Mouse (Mus musculus) spleen, adult 2 months (tissue): Measurements from ENCODE around the gene Rpl6. TPM values are rescaled to one million over a fixed set of nuclear protein-coding genes. Genes with fewer than 3 reads are reported as not detected.

ENCODE experiments used
- DNase-seq, 2 experiments: peaks; one replicate each; pipeline versions ENCODE4 v3.0.0 to v3.0.0-alpha.2; 2012 to 2021; ENCODE audit warnings: low spot score in 2 of 2, low read depth in 1 of 2
- H3K27ac ChIP-seq: fragments of 200-500 bp; 2 replicates; pipeline ENCODE4 v1.5.1; 2012; ENCODE audit warnings: low read length, inconsistent platforms; ENCODE audit not compliant: insufficient read depth
- H3K27me3 ChIP-seq: fragments of 200-500 bp; 2 replicates; pipeline ENCODE4 v1.6.1; 2012; ENCODE audit warnings: mild to moderate bottlenecking, moderate library complexity, low read length, inconsistent platforms; ENCODE audit not compliant: control insufficient read depth, insufficient read depth
- H3K36me3 ChIP-seq: fragments of 200-500 bp; 2 replicates; pipeline ENCODE4 v1.6.1; 2012; ENCODE audit warnings: mild to moderate bottlenecking, low read length, inconsistent platforms; ENCODE audit not compliant: control insufficient read depth, insufficient read depth
- H3K4me1 ChIP-seq: fragments of 200-500 bp; 2 replicates; pipeline ENCODE4 v1.6.1; 2011; ENCODE audit warnings: inconsistent platforms; ENCODE audit not compliant: control insufficient read depth, insufficient read depth, insufficient read length
- H3K4me3 ChIP-seq: fragments of 200-500 bp; 2 replicates; pipeline ENCODE4 v1.5.1; 2011; ENCODE audit warnings: mild to moderate bottlenecking, inconsistent platforms; ENCODE audit not compliant: insufficient read depth, insufficient read length; ENCODE audit errors: extremely low read depth
- CTCF ChIP-seq: fragments of 200-500 bp; IDR thresholded peaks from 2 replicates; pipeline ENCODE4 v1.5.1; 2011; ENCODE audit warnings: mild to moderate bottlenecking, inconsistent platforms; ENCODE audit not compliant: insufficient read depth, insufficient read length, insufficient replicate concordance; ENCODE audit errors: extremely low read depth
- POLR2A ChIP-seq: fragments of 200-500 bp; IDR thresholded peaks from 2 replicates; pipeline ENCODE4 v1.6.1; 2011; ENCODE audit warnings: low read depth, low read length, inconsistent platforms
- WGBS: fragments of 180-500 bp; shearing (Covaris S2); methylation state at CpG from one replicate; pipeline ENCODE4 v1.1.7; 2018; 5-methylcytosine and 5-hydroxymethylcytosine counted together
- polyA plus RNA-seq: library from polyadenylated mRNA; depleted of rRNA; stranded (reverse); fragments of >200 nt; gene quantifications from 2 replicates; pipeline ENCODE4 v1.2.3, GENCODE M21; 2012

Rpl6 gene
- polyA plus RNA-seq, 1 experiment: 281 TPM

GRCm38 (mm10) chr5:121187580-121188001 lies 16.7 kb upstream of the Rpl6 start:
- H3K4me1 ChIP-seq: peaks cover 4% of the 10 kb centered on the region; the same call in 1 of the 2 replicates
- TF ChIP-seq CTCF (no peak), POLR2A (no peak)
- 74% methylated on average over 8 of the region's 8 CpGs for WGBS
- H3K4me3 ChIP-seq: no peak overlapping the region
- no peak for DNase-seq
- H3K27me3 ChIP-seq: no peaks in the 10 kb centered on the region
- H3K27ac ChIP-seq: no peak overlapping the region
- no peaks in the 10 kb centered on the region for H3K36me3 ChIP-seq

- WGBS: 87% methylated on average over 9 of the region's 9 CpGs
- no peak for TF ChIP-seq CTCF
- TF ChIP-seq POLR2A: no peak
- no peak overlapping the region for H3K27ac ChIP-seq
- no peaks in the 10 kb centered on the region for H3K36me3 ChIP-seq
- no peaks in the 10 kb centered on the region for H3K27me3 ChIP-seq
- no peak for DNase-seq
- H3K4me1 ChIP-seq: peaks cover 4% of the 10 kb centered on the region; the same call in 1 of the 2 replicates
- no peak overlapping the region for H3K4me3 ChIP-seq
Measured at GRCm38 (mm10) chr5:121188265-121188664, 16.0 kb upstream of the Rpl6 start.

- 94% methylated on average over 9 of the region's 9 CpGs for WGBS
- no peak overlapping the region for H3K27ac ChIP-seq
- DNase-seq: no peak
- H3K4me3 ChIP-seq: no peak overlapping the region
- no peak for TF ChIP-seq CTCF
- no peak for TF ChIP-seq POLR2A
- H3K36me3 ChIP-seq: no peaks in the 10 kb centered on the region
- peaks cover 4% of the 10 kb centered on the region; the same call in 1 of the 2 replicates for H3K4me1 ChIP-seq
- no peaks in the 10 kb centered on the region for H3K27me3 ChIP-seq
Measured at GRCm38 (mm10) chr5:121189182-121189581, 15.1 kb upstream of the Rpl6 start.

GRCm38 (mm10) chr5:121190210-121190835 lies 14.0 kb upstream of the Rpl6 start:
- Histone ChIP-seq H3K36me3 (no peaks in the 10 kb centered on the region), H3K27me3 (no peaks in the 10 kb centered on the region), H3K4me3 (peak overlapping the region; percentile 90), H3K4me1 (peaks cover 4% of the 10 kb centered on the region; the same call in 1 of the 2 replicates), H3K27ac (no peak overlapping the region)
- DNase-seq: no peak
- TF ChIP-seq POLR2A (no peak), CTCF (no peak)
- WGBS: 35% methylated on average over 21 of the region's 21 CpGs

- H3K36me3 ChIP-seq: no peaks in the 10 kb centered on the region
- peak within 1 kb of the TSS; percentile 90 for H3K4me3 ChIP-seq
- H3K27ac ChIP-seq: peak within 1 kb of the TSS; percentile 77
- under 1% methylated on average over 92 of the region's 98 CpGs for WGBS
- TF ChIP-seq CTCF (no peak), POLR2A (peak; percentile 75)
- DNase-seq: peak; percentile 54 to 77
- H3K27me3 ChIP-seq: no peaks in the 10 kb centered on the region
- H3K4me1 ChIP-seq: peaks cover 4% of the 10 kb centered on the region; the same call in 1 of the 2 replicates
Measured at GRCm38 (mm10) chr5:121190836-121191583, 13.3 kb upstream of the Rpl6 start, which contains the start of gene Ptpn11. TSS of gene Ptpn11 (minus strand) at chr5:121191397.

GRCm38 (mm10) chr5:121191584-121191906 lies 12.7 kb upstream of the Rpl6 start:
- TF ChIP-seq POLR2A (no peak), CTCF (no peak)
- 15% methylated on average over 17 of the region's 17 CpGs for WGBS

GRCm38 (mm10) chr5:121194173-121194572 lies 10.1 kb upstream of the Rpl6 start:
- no peak for DNase-seq
- H3K4me1 ChIP-seq: no peaks in the 10 kb centered on the region; the same call in 1 of the 2 replicates

More at GRCm38 (mm10) chr5:121191584-121191906, 12.7 kb upstream of the Rpl6 start:
- Histone ChIP-seq H3K27ac (peak overlapping the region; percentile 77), H3K27me3 (no peaks in the 10 kb centered on the region), H3K4me1 (peaks cover 4% of the 10 kb centered on the region; the same call in 1 of the 2 replicates), H3K36me3 (no peaks in the 10 kb centered on the region), H3K4me3 (peak overlapping the region; percentile 90)
- DNase-seq: no peak

More at GRCm38 (mm10) chr5:121194173-121194572, 10.1 kb upstream of the Rpl6 start:
- Histone ChIP-seq H3K27me3 (no peaks in the 10 kb centered on the region), H3K36me3 (no peaks in the 10 kb centered on the region), H3K27ac (no peak overlapping the region), H3K4me3 (no peak overlapping the region)
- WGBS: 69% methylated on average over 1 of the region's 1 CpGs
- no peak for TF ChIP-seq POLR2A
- TF ChIP-seq CTCF: no peak
